Mouse (Mus musculus): ENCODE results near the gene Skor1.

Skor1 gene

DNA sequence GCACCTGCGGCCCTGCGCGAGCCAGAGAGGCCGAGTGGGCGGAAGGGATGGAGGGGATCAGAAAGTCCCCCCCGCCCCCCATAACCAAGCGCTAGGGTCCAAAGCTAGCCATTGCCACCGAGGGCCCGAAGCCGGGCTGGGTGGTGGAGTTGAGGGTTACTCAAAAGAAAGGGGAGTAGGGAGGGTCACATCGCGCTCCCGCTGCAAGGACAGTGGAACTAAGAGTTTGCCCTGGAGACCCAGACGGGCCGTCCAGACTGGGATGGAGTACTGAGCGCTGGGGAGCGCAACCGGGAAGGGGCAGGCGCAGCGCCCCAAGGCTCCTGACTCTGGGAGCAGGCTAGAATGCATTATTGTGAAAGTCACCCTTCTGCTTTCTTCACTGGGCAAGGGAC is 608 bp upstream of the Skor1 start:
- DNase-seq (ENCODE audit: low read depth, low spot score): no peak

DNA sequence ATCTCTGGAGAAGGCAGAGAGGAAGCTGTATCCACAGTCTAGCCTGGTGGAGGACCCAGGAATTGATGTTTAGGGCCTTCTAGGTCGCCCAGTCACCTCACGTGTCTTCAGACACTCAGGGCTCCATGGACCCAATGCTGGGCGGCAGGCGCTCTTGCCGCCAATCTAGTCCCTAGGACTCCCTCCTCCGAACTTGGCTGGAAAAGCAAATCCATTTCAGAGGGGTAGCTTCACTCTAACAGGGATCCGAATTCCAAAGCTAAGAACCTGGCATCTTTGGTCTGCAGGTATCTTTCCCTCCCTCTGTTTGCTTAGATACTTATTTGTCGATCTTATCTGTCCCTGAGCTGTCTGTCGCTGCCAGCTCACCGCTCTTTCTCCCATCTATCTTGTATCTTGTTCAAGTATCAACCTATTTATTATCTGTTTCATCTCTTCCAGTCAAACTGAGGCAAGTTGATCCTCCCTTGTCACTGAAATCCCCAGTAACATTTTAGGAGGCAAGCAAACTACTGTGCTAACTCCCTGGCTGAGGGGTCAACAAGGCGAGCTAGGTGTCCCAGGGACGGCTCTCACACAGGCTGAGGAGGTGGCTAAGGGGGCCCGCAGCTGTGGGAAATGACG is 863 bp downstream of the Skor1 start:
- no peak for DNase-seq (ENCODE audit: low read depth, low spot score)

DNA sequence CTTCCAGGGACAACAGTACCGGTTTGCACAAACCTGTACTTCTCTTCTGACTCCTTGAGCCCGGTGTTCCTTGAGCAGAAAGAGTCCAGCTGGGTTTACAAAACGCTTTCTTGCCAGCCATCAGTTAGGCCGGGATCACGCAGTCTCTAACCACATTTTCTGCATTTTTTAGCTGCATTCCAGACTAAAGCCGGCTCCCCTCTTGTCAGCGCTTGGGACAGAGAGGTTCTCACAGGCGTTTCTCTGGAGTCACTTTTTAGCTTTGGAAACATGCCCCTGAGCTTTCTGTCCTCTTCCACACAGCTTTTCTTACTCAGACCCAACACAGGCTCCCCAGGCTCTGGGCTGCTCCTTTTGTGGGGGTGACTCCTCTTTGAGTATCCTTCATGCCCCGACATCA is 1.5 kb downstream of the Skor1 start:
- no peak for DNase-seq (ENCODE audit: low read depth, low spot score)

DNA sequence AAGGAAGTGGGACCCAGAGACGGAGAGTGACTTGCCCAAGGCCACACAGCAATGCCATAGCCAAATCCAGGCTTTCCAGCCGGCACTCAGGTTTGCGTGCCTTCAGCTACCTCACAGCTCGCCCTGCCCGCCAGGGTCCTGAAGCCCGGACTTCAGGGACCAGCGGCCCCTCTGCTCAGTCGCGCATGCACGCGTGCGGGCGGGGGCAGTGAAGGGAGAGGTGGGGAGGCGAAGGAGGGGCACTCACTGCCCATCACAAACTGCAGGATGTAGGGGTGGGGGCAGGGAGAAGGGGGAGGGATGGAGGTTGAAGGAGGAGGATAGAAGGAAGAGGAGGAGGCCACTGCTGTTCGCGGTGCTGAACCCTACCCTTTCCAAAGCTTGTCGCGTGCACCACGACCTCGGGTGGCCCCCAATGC is 1.9 kb downstream of the Skor1 start:
- DNase-seq (ENCODE audit: low read depth, low spot score): no peak

DNA sequence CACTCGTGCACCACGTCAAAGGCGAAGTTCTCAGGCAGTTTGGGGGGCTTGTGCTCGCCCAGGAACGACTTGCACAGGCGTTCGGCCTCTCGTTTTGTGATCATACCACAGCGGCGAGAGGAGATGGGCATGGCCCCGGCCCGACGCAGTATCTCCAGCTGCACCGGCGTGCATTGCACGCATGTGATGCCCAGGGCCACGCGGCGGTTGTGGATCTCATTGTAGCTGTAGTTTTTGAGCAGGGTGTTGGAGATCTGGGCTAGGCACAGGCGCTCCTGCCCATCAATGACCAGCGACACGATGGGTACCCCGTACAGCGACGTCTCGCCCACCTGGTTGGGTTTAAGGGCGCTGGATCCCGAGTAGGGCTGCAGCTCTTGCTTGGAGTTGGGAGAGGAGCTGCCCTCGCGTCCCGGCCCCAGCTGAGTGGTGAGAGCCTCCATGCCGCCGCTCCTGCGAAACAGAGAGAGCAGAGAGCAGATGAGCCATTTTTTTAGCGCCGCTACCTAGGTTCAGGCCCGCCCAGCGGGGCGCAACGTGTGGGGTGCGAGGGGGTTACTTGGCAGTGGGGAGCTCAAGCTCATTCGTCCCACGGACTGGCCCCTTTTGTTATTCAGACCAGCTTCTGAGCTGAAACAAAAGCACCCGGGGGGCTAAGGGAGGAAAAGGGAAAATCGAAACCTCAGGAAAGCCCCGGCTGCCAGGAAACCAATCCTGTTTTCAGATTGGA is 2.5 kb downstream of the Skor1 start:
- no peak for DNase-seq (ENCODE audit: low read depth, low spot score)

DNA sequence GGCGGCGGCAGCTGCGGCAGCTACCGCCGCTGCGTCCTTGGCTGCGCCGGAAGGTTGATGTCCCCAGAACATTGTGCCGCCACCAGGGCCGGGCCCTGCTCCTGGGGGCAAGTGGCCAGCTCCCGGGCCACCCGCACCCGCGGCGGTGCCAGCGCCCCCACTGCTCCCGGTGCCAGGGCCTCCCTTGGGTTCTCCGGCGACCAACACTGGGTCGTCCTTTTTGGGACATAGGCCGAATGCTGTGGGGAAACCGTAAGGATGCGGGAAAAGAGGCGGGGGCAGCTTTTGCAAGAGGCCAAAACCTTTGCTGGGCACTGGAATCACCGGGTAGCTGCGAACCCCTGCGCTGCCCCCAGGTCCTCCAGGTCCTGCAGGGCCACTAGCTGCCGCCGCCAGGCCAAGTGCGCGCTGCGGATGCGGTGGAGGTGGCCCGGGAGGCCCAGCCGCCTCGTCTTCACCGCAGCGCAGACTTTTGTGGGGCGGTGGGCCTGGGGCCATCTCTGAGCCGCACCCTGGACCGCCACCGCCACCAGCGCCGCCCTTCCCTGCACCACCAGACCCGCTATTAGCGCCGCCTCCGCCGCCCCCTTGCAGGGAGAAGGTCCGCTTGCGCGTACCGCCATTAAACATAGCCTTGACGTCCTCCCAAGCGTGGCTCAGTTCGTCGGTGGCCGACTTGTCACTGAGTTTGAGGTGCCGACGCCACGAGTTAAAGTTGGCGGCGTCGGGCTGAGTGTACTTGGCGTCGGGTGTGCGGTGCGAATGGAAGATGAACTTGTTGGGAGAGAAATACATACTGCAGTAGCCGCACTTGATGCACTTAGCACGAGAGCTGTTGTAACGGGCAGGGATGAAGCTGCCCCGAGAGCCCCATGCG is 3.3 kb downstream of the Skor1 start:
- DNase-seq (ENCODE audit: low read depth, low spot score): no peak

DNA sequence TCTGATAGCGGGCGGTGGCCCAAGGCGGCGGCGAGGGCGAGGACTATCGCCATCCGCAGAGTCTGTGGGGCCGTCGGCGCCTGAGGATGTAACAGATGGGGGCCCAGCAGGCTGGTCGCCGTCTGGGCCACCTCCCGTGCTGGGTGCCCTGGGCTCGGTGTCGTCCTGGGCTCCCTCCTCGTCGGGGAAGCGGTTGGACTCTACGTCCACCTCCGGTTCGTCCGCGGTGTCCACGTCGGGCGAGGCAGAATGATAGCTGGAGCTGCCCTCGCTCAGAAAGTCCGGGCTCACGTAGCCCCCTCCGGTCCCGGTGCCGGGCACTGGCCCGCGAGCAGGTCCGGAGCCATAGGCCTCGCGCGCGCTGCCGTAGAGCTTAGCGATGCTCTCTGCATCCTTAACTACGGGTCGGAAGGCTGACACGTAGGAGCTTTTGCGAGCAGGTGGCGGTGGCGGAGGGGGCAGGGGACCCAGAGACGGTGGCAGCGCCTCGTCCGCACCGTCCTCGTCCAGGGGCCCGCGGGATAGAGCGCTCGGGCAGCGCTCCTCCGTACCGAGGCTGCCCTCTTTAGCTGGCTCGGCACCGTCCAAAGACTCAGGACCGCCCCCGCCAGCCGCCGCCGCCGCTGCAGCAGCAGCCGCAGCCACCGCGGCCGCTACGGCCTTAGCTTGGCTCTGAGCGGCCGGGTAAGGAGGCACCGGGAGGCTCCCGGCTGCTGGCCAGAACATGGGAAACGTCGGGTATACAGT is 4.1 kb downstream of the Skor1 start:
- no peak for DNase-seq (ENCODE audit: low read depth, low spot score)

DNA sequence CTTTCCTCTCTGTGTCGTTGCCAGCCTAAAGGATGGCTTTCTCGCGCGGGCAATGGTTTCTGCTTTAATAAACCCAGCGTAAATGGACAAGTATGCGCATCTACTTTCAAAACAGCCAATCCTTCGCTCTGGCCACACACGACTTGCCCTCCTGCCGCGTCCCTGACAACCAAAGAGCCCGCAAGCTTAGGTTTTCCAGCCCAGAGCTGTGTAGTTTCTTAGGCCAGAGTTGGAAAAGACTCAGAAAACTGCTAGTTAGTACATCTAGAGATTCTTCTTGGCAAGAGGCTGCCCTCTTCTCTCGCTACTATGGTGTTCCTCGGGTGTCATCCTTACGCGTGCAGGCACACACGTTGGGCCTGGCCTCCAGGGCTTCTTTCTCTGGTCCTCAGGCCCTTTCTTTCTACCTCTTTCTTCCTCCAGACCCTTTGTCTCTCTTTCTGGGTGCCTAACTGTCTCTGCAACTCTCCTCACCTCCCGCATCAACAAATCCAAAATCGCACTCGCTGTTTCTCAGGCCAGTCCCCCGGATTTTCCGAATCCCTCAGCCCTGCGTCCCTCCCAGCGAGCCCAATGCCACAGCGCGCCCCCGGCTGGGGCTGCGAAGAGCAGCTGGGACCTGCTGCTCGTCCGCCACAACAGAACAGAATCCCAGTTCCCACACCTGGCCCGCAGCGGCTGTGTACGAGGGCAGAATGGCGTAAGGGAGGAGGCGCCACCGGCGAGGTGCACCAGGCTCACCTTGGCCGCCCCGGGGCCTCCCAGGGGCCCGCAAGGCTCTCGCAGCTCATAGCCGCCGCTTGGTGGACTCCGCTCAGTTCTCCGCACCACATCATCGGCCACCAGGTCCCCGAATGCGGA is 4.9 kb downstream of the Skor1 start:
- DNase-seq (ENCODE audit: low read depth, low spot score): no peak

DNA sequence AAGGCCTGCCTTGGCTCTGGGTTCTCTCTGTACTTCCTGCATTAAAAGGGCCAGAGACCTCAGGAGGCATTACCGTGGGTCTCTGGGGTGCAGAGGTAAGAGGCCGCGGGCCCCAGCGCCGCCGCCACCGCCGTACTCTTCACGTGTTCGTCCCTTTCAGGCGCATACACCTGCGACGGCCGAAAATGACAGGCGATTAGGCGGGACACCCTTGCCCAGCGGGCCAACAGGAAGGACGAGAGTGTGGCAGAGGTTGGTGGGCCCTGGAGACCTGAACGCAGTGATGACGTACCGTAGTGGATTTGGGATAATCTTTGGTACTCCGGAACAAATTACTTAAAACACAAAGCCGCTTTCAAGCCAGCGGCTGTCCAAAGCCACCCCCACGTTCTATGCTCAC is 5.5 kb downstream of the Skor1 start:
- no peak for DNase-seq (ENCODE audit: low read depth, low spot score)

DNA sequence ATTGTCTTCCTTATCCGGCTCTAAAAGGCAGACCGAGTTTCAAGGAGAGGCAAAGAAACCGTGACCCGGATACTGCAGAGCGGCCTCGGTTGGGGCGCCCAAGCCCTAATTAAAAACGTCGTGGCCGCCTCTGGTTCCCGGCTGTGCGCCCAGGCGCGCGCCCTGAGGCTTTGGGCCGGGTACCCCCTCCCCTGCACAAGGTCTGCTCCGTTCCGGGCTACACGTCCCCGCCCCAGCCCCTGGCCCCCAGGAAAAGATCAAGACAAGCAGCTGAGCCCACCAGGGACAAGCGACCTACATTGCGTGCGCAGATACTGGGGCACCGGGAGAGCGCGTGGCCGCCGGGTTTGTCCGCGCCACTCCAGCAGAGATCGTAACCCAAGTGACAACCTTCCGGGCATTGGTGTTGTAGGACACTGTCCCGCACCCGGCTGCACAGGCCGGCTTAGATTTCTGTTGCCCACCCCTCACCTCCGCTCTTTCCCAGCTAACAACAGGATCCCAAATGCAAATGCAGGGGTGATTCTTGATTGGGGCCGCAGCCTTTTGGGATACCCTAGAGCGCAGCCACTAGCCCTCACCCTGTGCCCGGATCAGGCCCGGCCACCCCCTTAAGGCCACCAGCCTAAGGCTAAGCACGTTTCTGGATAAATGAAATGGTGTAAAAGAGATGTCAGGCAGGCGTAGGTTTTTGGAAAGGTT is 6.3 kb downstream of the Skor1 start:
- no peak for DNase-seq (ENCODE audit: low read depth, low spot score)

DNA sequence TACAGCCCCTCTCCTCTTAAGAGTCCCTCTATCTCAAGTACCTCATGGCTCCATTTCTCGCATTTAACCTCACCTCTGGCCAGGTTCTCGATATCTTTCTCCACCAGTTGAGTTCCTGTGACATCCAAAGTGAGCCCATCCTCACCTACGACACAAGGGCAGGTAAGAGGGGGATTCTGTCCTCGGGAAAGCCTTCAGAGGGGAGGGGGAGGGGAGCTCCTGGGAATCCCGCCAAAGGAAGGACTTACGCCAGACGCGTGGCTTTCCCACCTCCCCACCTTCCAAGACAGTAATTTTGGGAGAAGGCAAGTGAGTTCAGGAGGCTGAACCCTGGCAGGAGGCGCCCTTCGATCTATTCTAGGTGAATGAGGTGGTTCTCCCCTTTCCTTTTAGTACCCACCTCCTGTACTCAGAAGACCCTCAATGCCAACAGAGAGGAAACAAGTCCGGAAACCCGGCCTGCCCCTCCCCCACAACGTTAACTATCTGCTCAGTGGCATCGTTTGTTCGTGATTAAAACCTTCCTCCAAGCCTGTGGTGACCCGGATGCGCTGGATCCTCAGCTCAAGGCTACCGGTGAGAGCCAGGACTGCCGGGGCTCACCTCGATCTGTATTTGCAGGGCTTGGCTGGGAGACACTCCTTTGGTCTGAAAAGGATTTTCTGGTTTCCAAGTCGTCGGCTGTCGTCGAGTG is 7.0 kb downstream of the Skor1 start:
- no peak for DNase-seq (ENCODE audit: low read depth, low spot score)

DNA sequence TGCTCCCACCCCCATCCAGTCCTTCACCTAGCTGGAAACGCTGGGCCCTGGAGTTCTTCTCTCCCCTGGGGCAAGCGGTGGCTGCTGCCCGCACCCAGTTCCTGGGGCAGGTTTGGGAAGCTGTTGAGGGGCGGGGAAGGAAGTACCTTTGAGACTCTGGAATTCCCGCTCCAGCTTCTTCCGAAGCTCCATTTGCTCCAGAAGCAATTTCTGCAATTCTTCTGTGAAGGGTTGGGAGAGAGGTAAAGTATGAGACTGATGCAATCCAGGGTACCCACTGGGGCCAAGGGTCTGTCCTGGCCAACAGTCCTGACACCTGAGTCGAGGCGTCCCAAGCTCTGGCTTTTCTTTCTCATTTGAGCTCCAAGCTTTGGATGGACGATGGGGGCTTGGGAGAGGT is 8.6 kb downstream of the Skor1 start:
- DNase-seq (ENCODE audit: low read depth, low spot score): no peak

DNA sequence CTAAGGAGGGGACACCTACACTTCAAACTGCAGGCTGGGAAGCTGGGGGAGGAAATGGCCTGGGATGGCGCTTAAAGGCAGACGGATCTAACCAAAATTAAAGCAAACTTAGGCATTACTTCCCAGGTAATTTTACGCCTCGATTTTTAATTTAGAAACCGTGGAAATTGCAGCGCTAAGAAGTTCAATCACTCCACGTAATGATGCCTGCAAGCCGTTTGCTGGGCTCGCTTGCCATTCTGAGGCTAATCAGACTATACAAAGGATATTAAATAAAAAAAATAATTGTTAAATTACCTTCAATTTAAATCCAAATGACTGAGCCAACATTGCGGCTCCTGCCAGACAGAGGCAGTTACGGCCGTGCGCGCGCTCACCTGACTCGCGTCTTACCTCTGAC is 9.1 kb downstream of the Skor1 start:
- DNase-seq (ENCODE audit: low read depth, low spot score): no peak

DNA sequence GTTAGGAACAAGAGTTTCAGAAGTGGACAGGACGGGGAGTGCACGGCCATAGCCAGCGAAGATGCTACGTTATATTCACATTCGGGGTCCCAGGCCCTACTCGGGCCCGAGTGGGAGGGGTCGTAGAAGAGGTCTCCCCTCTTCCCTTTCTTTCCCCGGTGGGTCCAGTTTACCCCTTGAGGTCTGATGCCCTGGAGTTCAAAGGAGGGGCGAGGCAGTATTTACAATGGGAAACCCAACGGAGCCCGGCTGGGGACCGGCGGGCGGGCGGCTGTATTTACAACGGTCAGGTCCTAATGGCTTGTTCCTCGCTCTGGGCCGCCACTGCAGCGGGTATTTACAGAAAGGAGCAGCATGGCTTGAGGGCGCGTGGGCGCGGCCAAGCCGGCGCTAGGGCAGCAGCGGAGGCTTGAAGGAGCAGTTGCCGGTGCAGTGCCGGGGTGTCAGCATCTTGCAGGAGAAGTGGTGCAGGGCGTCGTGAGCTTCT is 10.2 kb downstream of the Skor1 start:
- no peak for DNase-seq (ENCODE audit: low read depth, low spot score)

DNA sequence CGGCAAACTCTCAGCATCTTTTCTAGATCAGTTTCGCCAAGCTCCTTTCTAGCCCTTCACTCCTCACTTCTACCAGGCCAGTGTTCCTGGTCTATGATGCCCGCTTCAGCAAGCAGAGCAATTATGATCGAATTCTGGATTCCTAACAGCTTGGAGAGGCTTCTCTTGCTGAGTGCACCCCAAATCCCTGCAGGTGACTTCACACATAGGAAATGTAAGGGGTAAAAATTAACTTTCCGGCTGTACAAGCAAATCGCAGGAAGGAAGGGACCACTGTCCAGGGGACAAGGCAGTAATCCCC is 11.2 kb downstream of the Skor1 start:
- no peak for DNase-seq (ENCODE audit: low read depth, low spot score)

DNA sequence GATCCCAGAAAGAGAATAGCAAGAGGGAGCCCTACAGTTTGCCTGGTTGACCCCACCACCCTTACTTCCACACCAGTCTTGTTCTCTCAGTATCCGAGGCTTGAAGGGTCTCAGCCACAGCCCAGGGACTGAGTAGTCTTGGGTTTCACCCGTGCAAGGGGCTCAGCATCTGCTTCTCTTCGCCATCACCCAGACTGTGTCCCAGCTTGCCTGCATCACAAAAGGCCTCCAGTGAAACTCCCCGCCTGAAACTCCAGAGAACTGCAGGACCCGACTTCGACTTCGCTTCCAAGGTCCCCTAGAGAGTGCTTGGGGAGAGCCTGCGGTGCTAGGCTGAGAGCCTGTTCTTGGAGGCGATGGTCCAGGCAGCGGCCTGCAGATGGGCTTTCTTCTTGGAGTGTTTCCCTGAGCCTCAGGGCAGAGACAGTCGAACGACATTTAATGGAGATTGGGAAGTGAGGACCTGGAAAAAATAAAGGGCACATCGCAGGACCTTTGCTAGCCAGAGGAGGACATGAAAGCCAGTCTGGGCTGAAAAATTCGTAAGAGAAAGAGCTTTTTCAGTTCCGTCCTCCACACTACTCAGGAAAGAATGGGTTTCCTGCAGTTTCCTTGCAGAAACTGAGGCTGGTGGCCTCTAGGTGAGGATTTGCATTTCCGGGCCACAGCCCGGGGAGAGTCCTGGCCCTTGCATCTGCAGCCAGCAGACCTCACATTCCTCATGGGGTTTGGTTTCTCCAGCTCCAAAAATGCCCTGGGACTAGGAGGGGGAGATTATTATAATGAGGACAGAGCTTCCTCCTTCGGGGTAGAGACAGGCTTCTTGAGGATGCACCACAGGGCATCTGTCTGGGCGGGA is 11.8 kb downstream of the Skor1 start:
- no peak for DNase-seq (ENCODE audit: low read depth, low spot score)

DNA sequence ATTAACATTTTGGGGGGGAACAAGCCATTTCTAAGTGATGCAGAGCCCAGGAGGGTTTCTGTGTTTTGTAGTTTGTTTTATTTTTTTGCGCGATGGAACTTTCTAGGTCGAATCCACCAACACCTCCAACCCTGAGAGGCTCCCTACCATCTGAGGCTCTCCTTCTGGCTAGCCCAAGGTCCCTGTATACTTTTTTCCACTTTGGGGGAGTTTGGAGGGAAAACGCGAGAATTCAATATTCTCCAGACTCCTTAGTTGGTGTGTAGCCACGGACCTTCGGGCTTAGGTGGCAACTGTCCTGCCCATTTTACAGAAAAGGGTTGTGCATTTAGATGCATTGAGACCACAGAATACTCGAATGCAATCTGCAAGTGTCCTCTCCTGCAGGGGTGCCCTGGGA is 12.5 kb downstream of the Skor1 start:
- DNase-seq (ENCODE audit: low read depth, low spot score): no peak

DNA sequence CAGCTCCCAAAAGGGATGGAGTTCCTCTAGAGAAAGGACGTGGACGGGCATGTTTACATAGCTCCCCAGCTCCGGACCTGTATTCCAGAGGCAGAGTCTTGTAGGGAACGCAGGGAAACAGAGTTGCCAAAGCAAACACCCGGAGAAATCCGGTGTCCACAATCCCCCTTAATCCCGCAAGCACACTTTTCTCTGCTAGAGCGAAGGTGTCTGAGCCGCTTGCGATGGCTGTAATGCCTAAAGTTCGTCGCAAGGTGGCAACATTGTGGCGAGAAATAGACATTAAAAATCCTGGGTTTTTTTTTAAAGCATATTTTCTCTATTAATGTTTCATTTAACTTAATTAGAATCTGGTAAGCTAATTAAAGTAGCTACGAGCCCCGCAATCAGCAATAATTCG is 13.0 kb downstream of the Skor1 start:
- no peak for DNase-seq (ENCODE audit: low read depth, low spot score)

DNA sequence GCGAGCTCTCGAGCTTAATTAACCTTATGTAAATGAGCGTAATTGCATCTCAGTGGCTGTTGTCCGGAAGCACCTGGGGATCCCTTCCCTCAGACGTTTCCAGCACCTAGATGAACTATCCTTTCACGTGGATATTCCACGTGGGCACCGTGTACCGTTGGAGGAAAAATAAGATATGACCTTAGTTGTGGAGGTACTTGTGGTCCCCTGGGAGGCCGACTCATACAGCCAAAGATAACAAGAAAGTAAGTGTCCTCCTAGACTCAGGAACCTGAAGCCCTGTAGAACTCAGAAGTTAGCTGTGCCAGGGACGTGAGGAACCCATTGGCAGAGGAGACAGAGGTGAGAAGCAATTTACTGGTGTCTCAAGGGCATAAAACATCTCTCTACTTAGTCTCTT is 13.4 kb downstream of the Skor1 start:
- DNase-seq (ENCODE audit: low read depth, low spot score): no peak

All from telencephalon, adult 2 months (tissue).